Mouse (Mus musculus): ENCODE measurements around the gene Cxadr.

GRCm38 (mm10) chr16:78322140-78322539 is 20.9 kb downstream of the Cxadr start:
- TF ChIP-seq EP300 (IDR thresholded peaks at IDR 0.05; ENCODE audit: low read depth) (no peak), CTCF (IDR thresholded peaks at IDR 0.05; ENCODE audit: low read depth) (no peak)

All from heart, postnatal 0 days (tissue).